Mouse (Mus musculus) lung, adult 2 months (tissue): ENCODE measurements at regions not wholly inside any gene's neighbourhood (a gene's known extent, or its start where the extent isn't known, plus 50 kb on each side); places are given as distances from the start of the nearest gene placed in this dataset.

ENCODE experiments used
- DNase-seq: peaks from one replicate; pipeline ENCODE4 v3.0.0; 2022
- H3K4me1 ChIP-seq: fragments of 200-500 bp; 2 replicates; pipeline ENCODE4 v1.6.1; 2011; ENCODE audit warnings: low read length; ENCODE audit not compliant: control insufficient read depth, insufficient read depth
- H3K4me3 ChIP-seq: fragments of 200-500 bp; replicated peaks from 2 replicates; pipeline ENCODE3; 2011; ENCODE audit warnings: low read depth, mild to moderate bottlenecking, control low read depth, low read length; ENCODE audit errors: extremely low read depth
- CTCF ChIP-seq: fragments of 200-500 bp; IDR thresholded peaks from 2 replicates; pipeline ENCODE4 v1.5.1; 2011; ENCODE audit warnings: mild to moderate bottlenecking, low read length, control low read depth; ENCODE audit not compliant: insufficient read depth
- POLR2A ChIP-seq: fragments of 200-500 bp; IDR thresholded peaks from 2 replicates; pipeline ENCODE4 v1.6.1; 2011; ENCODE audit warnings: low read depth, mild to moderate bottlenecking, control low read depth, low read length, borderline replicate concordance; ENCODE audit errors: extremely low read depth
- WGBS: fragments of 180-500 bp; shearing (Covaris S2); methylation state at CpG from one replicate; pipeline ENCODE4 v1.1.7; 2018; 5-methylcytosine and 5-hydroxymethylcytosine counted together

DNA sequence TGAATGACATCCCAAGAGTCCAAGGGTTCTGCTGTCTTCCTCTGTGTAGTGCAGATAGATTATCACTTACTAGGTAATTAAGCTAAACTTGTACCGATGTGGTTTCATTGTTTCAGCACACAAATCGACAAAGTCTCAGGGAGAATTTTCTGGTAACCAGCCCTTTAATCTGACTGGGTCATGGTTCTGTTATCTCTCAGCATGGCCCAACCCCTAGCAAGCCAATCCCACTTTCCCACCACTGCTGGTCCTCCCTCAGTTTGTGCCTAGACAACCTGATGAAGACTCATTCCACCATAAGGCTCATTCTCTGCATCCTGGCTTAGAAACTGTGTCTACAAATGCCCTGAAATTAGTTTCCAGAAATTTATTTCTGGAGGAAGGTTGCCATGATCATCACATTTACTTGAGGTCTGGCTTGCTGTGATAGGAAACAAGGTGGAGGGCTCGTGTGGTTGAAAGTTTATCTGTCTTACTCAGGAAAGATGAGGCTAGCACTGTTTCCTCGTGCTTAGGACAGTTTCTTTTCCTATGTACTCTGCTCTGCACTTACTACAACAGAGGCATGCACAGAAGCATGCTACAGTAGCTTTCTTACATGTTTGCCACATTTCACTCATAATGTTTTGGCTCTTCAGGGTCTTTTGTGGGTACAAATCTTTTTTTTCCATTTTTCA is 217.0 kb upstream of the Nrp1 start:
- Histone ChIP-seq H3K4me1 (no peaks in the 10 kb centered on the region), H3K4me3 (no peak overlapping the region)
- DNase-seq, result no peak
- WGBS, result 87% methylated on average over 4 of the region's 4 CpGs
- TF ChIP-seq POLR2A, result no peak
- no peak for TF ChIP-seq CTCF

DNA sequence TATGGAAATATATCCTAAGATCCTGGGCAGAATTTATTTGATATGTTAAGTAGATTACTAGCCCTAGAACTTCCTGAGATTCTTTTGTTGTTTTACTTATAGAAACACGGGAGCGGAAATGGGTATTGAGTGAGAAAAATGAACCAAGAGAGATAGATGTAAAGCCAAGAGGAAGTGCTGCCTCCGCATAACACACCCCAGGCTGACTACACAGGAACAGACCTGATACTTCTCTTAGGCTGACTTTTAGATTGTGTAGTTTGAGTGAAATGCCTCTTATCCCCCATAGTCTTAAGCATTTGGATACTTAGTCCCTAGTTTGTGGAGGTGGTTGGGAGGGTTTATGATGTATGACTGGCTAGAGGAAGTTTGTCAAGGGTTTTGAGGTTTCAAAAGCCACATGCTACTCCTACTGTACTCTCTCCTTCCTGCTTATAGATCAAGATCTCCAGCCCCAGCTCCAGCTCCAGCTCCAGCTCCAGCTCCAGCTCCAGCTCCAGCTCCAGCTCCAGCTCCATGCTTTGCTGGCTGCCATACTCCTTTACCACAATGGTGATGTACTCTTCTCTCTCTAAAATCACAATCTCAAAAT is 210.0 kb upstream of the Nrp1 start:
- 49% methylated on average over 3 of the region's 3 CpGs for WGBS
- H3K4me1 ChIP-seq, result no peaks in the 10 kb centered on the region
- TF ChIP-seq POLR2A, result no peak
- TF ChIP-seq CTCF, result no peak
- no peak overlapping the region for H3K4me3 ChIP-seq
- DNase-seq, result no peak

DNA sequence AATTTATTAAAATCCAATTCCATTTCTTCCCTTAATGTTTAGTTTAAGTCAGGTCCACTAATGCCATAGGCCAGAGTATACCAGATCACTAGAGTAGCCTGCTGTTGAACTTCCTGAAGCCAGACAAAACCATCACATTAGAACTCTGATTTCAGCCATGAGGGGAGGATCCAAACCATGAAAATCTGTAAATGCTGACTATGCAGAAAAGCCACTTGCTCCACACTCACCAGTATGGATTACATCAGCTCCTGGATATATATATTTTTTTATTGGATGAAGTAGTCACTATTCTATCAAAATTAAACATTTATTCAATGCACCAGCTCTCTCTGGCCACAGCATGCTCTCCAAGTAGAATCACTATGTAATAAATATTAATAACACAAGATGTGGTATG is 202.8 kb upstream of the Nrp1 start:
- DNase-seq, result no peak
- Histone ChIP-seq H3K4me1 (no peaks in the 10 kb centered on the region), H3K4me3 (no peak overlapping the region)
- no peak for TF ChIP-seq CTCF
- TF ChIP-seq POLR2A, result no peak

DNA sequence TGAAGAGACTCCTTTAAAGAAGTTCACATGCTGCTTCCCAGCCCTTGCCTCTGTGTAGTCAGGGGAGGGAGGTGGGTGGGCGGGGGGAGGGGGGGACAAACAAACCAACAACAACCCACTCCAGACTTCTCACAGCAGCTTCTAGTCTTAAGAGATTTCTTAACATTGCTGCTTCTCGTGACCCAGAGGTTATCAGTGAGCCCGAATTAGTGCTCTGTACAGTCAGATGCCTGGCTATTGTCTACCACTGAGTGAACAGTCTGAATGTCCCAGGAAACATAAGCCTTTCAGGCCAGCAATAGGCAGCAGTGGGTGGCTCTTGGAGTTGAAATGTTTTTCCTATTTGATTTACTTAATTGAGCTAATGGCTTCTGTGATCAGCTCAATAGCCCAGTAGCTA is 202.2 kb upstream of the Nrp1 start:
- no peak for DNase-seq
- Histone ChIP-seq H3K4me3 (no peak overlapping the region), H3K4me1 (no peaks in the 10 kb centered on the region)
- TF ChIP-seq CTCF, result no peak
- TF ChIP-seq POLR2A, result no peak
- 56% methylated on average over 3 of the region's 3 CpGs for WGBS

DNA sequence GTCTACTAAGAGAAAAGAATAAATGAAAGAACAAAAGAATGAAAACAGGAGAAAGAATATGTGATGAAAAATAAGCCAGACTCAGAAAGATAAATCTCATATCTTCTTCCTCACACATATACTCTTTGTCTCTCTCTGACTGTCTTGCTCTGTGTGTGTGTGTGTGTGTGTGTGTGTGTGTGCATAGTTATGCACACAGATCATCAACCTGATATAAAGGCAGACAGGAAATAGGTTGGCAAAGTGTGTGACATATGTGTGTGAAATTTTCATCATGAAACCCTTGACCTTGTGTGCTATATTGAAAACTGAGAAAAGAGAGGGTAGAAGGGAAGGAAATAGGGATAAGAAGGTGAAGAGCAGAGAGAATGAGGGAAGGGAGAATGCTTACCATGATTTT is 195.5 kb upstream of the Nrp1 start:
- no peak for DNase-seq
- Histone ChIP-seq H3K4me3 (no peak overlapping the region), H3K4me1 (no peaks in the 10 kb centered on the region)
- TF ChIP-seq CTCF (no peak), POLR2A (no peak)

DNA sequence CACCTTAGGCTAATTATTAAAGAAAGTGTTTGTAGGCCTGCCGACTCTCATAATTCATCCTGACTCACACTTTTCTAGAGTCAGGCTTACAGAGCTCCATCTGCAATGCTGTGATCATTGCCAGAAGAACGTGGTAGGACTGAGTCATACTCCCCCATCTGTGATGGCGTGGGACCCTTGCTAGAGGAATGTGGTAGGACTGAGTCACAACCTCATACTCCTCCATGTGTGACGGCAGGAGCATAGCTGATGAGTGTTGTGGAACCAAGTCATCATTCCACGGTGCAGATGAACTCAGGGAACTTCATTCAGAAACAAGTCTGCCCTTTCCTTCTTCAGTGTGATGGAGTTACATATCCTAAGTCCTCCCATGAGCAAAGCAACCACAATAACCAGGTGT is 193.4 kb upstream of the Nrp1 start:
- 88% methylated on average over 5 of the region's 5 CpGs for WGBS
- TF ChIP-seq CTCF (no peak), POLR2A (no peak)
- H3K4me3 ChIP-seq, result no peak overlapping the region
- no peak for DNase-seq
- no peaks in the 10 kb centered on the region for H3K4me1 ChIP-seq

DNA sequence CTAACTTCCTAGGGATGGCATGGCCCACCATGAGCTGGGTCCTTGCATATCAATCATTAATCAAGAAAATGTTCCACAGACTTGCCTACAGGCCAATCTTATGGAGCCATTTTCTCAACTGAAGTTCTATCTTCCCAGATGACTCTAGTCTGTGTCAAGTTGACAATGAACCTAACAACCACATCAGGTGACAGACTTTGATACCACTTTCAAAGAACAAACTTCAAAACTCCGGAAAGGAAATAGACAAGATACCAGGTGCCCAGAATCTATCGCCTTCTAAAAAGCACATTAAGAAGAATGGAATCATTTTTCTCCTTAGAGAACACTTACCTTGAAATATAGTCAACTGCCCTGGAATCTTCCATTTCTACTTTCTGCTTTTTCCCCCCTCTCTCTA is 192.8 kb upstream of the Nrp1 start:
- TF ChIP-seq POLR2A (no peak), CTCF (no peak)
- no peaks in the 10 kb centered on the region for H3K4me1 ChIP-seq
- no peak overlapping the region for H3K4me3 ChIP-seq
- 97% methylated on average over 2 of the region's 2 CpGs for WGBS
- DNase-seq, result no peak

DNA sequence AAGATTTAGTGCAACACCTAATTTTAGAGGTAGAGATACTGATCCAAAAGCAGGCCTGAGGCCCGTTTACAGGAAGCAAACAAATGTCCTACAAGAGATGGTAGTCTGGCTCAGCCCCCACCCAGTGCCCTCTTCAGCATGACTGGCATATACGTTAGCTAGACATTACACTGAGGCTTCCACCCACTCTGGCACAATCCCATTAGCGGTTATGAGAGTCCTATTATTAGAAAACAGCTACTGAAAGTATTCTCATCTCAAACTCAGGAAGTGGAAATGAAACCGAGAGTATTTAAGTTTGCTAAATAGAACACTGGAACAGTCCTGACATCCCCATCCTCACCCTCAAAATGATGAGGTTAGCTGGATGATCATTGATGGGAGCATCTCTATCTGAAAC is 192.3 kb upstream of the Nrp1 start:
- Histone ChIP-seq H3K4me3 (no peak overlapping the region), H3K4me1 (no peaks in the 10 kb centered on the region)
- TF ChIP-seq POLR2A, result no peak
- no peak for TF ChIP-seq CTCF
- no peak for DNase-seq
- 51% methylated on average over 4 of the region's 4 CpGs for WGBS

DNA sequence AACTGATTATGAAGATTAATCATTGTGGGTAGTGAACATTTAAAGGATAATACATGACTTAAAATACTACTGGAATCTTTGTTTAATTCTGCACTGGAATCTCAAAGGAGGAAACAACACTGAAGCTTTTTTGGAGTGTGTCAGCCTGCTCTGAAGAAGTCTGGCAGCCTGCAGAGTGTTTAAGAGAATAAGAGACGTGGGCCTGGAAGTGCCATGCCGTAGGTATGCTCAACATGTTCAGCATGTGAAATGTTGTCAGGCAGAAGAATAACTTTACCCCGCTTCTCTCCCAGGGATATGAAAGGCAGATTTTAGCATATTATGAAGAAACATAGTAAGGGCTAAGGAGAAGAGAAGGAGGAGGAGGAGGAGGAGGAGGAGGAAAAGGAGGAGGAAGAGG is 189.6 kb upstream of the Nrp1 start:
- no peak for TF ChIP-seq POLR2A
- no peak for TF ChIP-seq CTCF
- 89% methylated on average over 3 of the region's 3 CpGs for WGBS
- no peak overlapping the region for H3K4me3 ChIP-seq
- DNase-seq, result no peak
- no peaks in the 10 kb centered on the region for H3K4me1 ChIP-seq

DNA sequence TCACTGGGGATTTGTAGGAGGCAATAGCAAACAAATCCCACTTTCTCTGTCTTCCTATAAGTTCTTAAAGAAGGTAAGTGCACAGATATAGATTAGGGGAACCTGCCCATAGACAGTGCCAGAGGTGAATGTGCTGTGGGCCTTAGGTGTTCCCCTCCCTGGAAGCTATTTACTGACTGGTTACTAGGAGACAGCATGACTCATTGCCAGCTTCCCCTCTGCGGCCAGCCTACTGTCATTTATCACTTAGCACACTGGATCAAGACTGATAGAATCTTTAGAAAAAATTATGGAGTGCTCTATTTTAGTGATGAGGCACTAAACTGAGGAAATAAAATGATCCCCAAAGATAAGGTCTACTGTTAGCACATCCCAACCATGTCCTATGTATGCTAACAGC is 187.3 kb upstream of the Nrp1 start:
- no peak for DNase-seq
- WGBS, result 21% methylated on average over 1 of the region's 1 CpGs
- H3K4me1 ChIP-seq, result no peaks in the 10 kb centered on the region
- H3K4me3 ChIP-seq, result no peak overlapping the region
- TF ChIP-seq POLR2A (no peak), CTCF (no peak)

DNA sequence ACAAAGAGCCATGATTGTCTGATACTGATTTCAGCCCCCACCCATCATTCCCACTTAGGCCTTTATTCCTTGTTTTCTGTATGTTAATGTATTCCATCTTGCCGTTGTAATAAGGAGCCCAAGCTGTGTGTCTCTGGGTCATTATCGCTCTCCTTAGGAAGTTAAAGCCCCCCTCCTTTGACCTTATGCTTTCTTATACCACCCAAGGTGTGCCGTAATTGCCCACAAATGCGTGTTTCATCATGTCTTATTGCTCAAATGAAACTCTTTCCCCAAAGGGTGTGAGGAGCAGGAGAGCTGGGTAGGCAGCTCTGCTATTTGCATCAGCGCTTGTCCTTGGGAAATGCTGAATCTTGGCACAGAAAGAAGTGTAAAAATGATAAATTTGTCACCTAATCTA is 178.2 kb upstream of the Nrp1 start:
- DNase-seq, result no peak
- no peak overlapping the region for H3K4me3 ChIP-seq
- WGBS, result 84% methylated on average over 5 of the region's 5 CpGs
- no peaks in the 10 kb centered on the region for H3K4me1 ChIP-seq
- no peak for TF ChIP-seq POLR2A
- no peak for TF ChIP-seq CTCF
